Mouse (Mus musculus) C2C12 (cell line): ENCODE measurements around the gene Slc36a3.

Experiments
- CEBPB ChIP-seq: IDR thresholded peaks from one replicate; pipeline ENCODE4 v1.6.1; 2011; ENCODE audit warnings: low read depth, mild to moderate bottlenecking, control low read depth, moderate library complexity
- CTCF ChIP-seq: IDR thresholded peaks from one replicate; pipeline ENCODE4 v1.5.1; 2011; ENCODE audit not compliant: control insufficient read depth, insufficient read depth, insufficient read length
- MAX ChIP-seq: IDR thresholded peaks from one replicate; pipeline ENCODE4 v1.6.1; 2011; ENCODE audit warnings: mild to moderate bottlenecking, control low read depth
- MYOD1 ChIP-seq: IDR thresholded peaks from one replicate; pipeline ENCODE4 v1.6.1; 2011; ENCODE audit warnings: low read depth; ENCODE audit not compliant: control insufficient read depth, insufficient read length
- MYOG ChIP-seq: IDR thresholded peaks from one replicate; pipeline ENCODE4 v1.6.1; 2011; ENCODE audit not compliant: control insufficient read depth, insufficient read length; ENCODE audit errors: extremely low read depth

GRCm38 (mm10) chr11:55076234-55076633 is 75.3 kb downstream of the Slc36a3 start:
- TF ChIP-seq CTCF (no peak), CEBPB (no peak), MYOD1 (no peak), MAX (no peak), MYOG (no peak)
